Mouse (Mus musculus) urinary bladder, postnatal 36 days (tissue): ENCODE measurements around the gene Zdhhc4.

Experiments
- DNase-seq, 2 experiments: peaks; one replicate each; pipeline ENCODE4 v3.0.0; 2022; ENCODE audit warnings: low spot score in 2 of 2, mixed read lengths in 1 of 2

Gene Zdhhc4

DNA sequence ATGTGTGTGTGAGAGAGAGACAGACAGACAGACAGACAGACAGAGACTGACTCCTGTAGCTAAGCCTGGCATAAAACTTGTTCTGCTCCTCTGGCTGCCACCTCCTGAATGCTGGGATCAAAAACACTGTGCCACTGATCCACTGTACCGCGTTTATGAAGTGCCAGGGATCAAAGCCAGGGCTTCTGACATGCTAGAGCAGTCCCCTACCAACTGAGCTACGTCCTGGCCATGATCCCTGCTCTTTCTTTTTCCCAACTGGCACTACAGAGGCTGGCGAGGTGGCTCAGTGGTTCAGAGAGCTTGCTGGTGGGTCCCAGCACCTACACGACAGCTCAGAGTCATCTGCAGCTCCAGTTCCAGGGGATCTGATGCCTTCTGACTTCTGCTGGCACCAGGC, 53.3 kb downstream of the Zdhhc4 start:
- DNase-seq = no peak

- DNase-seq = no peak
Observed at GRCm38 (mm10) chr5:143272540-143273330, 56.3 kb downstream of the Zdhhc4 start.

DNA sequence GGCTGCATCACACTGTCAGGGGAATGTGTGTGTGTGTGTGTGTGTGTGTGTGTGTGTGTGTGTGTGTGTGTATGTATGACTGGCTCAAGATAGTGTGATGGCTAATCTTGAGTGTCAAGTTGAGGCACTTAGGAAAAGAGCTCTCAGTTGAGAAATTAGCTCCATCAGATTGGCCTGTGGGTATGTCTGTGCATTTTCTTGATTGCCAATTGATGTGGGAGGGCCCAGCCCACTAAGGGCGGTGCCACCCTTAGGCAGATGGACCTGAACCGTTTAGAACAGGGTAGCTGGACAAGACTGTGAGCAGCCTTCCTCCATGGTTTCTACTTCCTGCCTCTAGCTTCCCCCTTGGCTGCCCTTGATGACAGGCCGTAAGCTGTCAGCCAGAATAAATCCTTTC, 56.9 kb downstream of the Zdhhc4 start:
- no peak for DNase-seq

DNA sequence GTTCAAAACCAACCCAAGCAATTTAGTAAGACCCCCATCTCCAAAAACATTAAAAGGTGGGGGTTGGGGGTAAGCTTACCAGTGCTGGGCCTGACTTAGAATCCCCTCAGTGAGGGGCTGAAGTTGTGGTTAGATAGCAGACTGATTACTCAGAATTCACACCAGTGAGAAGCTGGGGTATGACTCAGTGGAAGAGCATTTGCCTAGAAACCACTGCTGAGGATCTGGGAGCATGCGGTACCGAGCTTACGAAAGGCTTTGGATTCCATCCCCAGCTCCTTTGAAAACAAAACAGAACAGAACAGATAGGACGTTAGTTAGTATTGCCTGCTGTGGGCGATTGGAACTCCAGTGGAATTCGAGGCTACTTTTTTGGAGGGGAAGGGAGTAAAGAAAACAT, 57.4 kb downstream of the Zdhhc4 start:
- no peak for DNase-seq

GRCm38 (mm10) chr5:143270151-143270519, 58.9 kb downstream of the Zdhhc4 start:
- no peak for DNase-seq

- DNase-seq = peak; percentile 60 to 64
Observed at GRCm38 (mm10) chr5:143269363-143270150, 59.5 kb downstream of the Zdhhc4 start, which contains the start of gene Zfp316. Zfp316 (minus strand) TSS chr5:143270022.

DNA sequence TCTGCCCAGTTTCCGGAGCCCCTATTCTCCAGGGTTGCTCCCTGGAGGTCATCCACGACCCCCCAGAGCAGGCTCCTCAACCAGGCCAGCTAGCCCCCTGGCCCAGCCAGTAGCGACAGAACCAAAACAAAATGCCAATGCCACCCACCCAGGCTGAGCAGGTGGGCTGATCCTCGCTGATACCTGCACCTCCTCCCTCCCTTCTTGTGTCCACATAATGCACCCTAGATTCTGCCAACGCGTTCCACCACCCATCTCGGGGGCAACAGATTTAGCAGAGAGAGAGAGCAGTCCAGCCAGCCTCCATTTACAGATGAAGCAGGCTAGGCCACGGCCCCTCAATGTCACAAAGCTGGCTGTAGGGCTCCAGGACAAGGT, 60.1 kb downstream of the Zdhhc4 start:
- no peak for DNase-seq

GRCm38 (mm10) chr5:143266794-143267193, 62.3 kb downstream of the Zdhhc4 start:
- no peak for DNase-seq
